Mouse (Mus musculus) gastrocnemius, adult 2 months (tissue): ENCODE data around the gene Cnpy4. TPM values are rescaled to one million over a fixed set of nuclear protein-coding genes. Genes with fewer than 3 reads are reported as not detected.

Experiments
- DNase-seq: peaks from one replicate; pipeline ENCODE4 v3.0.0; 2022
- H3K27ac ChIP-seq: fragments of 200-600 bp; 2 replicates; pipeline ENCODE4 v1.8.1; 2022; ENCODE audit warnings: mild to moderate bottlenecking
- H3K4me3 ChIP-seq: fragments of 200-600 bp; 2 replicates; pipeline ENCODE4 v1.8.1; 2022; ENCODE audit warnings: mild to moderate bottlenecking, moderate library complexity
- CTCF ChIP-seq: fragments of 200-600 bp; IDR thresholded peaks from 2 replicates; pipeline ENCODE4 v1.8.1; 2022; ENCODE audit warnings: antibody characterized with exemption, mild to moderate bottlenecking, moderate library complexity
- intact Hi-C: fragments of 180-260 bp; cut with DNase I; formaldehyde crosslinking; loops from one replicate; pipeline ENCODE4 v1.15.1; 2025
- long read RNA-seq, 2 experiments: library from polyadenylated mRNA; stranded (forward); transcript quantifications; one replicate each; pipeline ENCODE4 v2.0.0; 2021
- total RNA-seq, 2 experiments: library from RNA; stranded (reverse); gene quantifications; 2 replicates each; pipeline ENCODE4 v1.2.3; 2021

Cnpy4 gene
- total RNA-seq = 1 to 10 TPM; 2.3 to 4.2 TPM
- long read RNA-seq, experiment 1, partial matches to known transcripts = 0 of 1 reads
- long read RNA-seq, experiment 1, other reads (novel, unspliced or antisense) = 0 of 1 reads
- long read RNA-seq, experiment 2, partial matches to known transcripts = 0 of 3 reads
- long read RNA-seq, experiment 2, other reads (novel, unspliced or antisense) = 1 of 3 reads

GRCm38 (mm10) chr5:138186950-138187638 lies at the start of gene Cnpy4, which contains the start of gene Taf6:
Gene Cnpy4, plus strand, starts transcription at chr5:138187485.
Gene Taf6, minus strand, starts transcription at chr5:138187451.
- no peak for TF ChIP-seq CTCF
- intact Hi-C loops = loop anchor here (1.0 kb wide), 1 partner anchor 16 kb away; no protein-coding TSS in a partner anchor
- Histone ChIP-seq H3K4me3 (peak within 1 kb of the TSS; percentile 98), H3K27ac (peak within 1 kb of the TSS; percentile 97)
- DNase-seq = peak; percentile 88

DNA sequence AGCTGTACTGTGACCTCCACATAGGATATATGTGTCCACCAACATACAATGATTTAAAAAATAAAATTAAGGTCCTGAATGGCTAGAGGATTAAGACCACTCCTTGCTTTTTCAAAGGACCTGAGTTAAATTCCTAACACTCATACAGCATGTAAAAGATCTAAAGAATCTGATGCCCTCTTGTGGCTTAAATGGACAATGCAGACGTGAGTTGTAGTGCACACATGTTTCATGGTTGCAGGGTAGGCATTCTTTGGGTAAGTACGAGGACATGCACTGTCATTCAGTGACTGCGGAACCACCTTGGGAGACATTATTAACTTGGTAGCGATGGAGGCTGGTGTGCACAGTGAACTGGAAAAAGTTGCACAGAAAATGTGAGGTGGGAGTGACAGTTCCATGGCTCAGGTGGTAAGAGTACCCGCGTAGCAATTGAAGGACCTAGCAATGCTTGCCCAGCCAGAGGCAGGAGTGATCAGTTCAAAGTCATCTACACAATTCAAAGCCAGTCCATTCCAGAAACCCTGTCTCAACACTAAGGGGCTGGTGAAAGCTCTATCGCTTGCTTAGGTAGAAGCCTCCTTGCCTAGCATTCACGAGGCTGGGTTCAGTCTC lies 49.2 kb upstream of the Cnpy4 start:
- Histone ChIP-seq H3K27ac (no peak overlapping the region), H3K4me3 (no peak overlapping the region)
- intact Hi-C loops = no loop called here
- peak; percentile 65 for TF ChIP-seq CTCF
- no peak for DNase-seq

DNA sequence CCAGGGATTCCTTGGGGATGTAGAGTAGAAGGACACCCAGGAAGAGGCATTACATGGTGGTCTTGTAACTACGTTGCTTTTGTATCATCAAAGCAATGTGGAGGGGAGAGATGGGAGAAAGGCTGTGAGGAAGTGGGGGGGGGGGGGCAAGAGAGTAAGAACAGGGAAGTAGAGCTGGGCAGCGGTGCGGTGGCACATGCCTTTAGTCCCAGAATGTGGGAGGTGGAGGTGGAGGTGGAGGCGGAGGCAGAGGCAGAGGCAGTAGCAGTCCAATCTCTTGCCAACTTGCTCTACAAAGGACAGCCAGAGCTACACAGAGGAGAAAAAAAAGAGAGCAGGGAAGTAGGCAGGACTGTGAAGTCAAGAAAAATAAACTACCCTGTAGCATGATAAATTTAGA lies 48.7 kb upstream of the Cnpy4 start:
- Histone ChIP-seq H3K4me3 (no peak overlapping the region), H3K27ac (no peak overlapping the region)
- no peak for DNase-seq
- no peak for TF ChIP-seq CTCF
- intact Hi-C loops = no loop called here

- no peak for TF ChIP-seq CTCF
- Histone ChIP-seq H3K27ac (no peak overlapping the region; the same call in 1 of the 2 replicates), H3K4me3 (peak overlapping the region; percentile 84)
- no peak for DNase-seq
- intact Hi-C loops = no loop called here
These were observed 32.9 kb upstream of the Cnpy4 start for GRCm38 (mm10) chr5:138154390-138154789.

DNA sequence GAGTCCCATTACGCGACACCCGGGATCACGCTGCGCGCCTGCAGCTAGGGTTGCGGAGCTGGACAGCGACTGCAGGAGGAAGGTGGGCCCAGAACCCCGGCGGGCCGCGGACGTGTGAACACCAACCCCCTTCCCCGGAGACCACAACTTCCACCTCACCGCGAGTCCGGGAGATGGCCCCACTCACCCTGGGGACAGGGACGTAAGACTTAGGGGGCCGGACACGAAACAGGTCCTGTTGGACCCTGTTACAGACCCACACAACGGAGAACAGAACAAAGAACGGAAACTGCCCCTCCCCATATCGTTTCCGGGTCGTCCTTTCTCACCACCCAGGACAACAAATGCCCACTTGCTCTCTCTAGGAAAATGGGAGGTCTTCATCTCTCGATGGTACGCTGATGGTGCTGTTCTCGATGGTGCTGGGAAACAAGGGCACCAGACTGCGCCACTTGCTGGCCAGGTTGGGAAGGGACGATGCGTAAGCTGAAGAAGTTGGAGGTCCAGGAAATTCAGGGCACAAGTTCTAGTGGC lies 31.8 kb upstream of the Cnpy4 start, which contains the start of gene Zfp113:
Gene Zfp113, minus strand, starts transcription at position 302 of the 534 bp plus-strand sequence.
- intact Hi-C loops = loop anchor here (1.0 to 5.0 kb wide), 2 partner anchors 38 to 68 kb away; partner anchors contain the start of gene Zkscan1
- DNase-seq = peak; percentile 88
- peak; percentile 88 for TF ChIP-seq CTCF
- H3K27ac ChIP-seq = peak within 1 kb of the TSS; percentile 96
- H3K4me3 ChIP-seq = peak within 1 kb of the TSS; percentile 84

GRCm38 (mm10) chr5:138160224-138160762 lies 27.0 kb upstream of the Cnpy4 start:
- intact Hi-C loops = no loop called here
- peak overlapping the region; percentile 83 for H3K27ac ChIP-seq
- peak overlapping the region; percentile 87 for H3K4me3 ChIP-seq
- no peak for DNase-seq
- no peak for TF ChIP-seq CTCF

GRCm38 (mm10) chr5:138160842-138161665 lies 26.2 kb upstream of the Cnpy4 start, which contains the start of gene Cops6:
Gene Cops6, plus strand, starts transcription at chr5:138161071.
- no peak for TF ChIP-seq CTCF
- peak; percentile 96 for DNase-seq
- Histone ChIP-seq H3K4me3 (peak within 1 kb of the TSS; percentile 87), H3K27ac (peak within 1 kb of the TSS; percentile 83)
- intact Hi-C loops = no loop called here

DNA sequence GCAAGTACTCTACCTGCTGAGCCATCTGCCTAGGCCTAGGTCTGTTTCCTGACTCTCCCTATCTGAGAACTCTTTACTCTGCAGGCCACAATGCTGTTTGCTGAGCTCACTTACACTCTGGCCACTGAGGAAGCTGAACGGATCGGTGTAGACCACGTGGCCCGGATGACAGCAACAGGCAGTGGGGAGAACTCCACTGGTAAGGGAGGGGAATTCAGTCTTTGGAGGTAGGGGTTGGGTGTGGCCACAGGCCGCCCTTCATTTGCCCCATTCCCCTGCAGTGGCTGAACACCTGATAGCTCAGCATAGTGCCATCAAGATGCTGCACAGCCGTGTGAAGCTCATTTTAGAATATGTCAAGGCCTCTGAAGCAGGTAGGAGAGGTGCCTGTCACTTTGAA lies 24.2 kb upstream of the Cnpy4 start:
- TF ChIP-seq CTCF = no peak
- intact Hi-C loops = no loop called here
- no peak overlapping the region for H3K4me3 ChIP-seq
- no peak for DNase-seq
- H3K27ac ChIP-seq = no peak overlapping the region

DNA sequence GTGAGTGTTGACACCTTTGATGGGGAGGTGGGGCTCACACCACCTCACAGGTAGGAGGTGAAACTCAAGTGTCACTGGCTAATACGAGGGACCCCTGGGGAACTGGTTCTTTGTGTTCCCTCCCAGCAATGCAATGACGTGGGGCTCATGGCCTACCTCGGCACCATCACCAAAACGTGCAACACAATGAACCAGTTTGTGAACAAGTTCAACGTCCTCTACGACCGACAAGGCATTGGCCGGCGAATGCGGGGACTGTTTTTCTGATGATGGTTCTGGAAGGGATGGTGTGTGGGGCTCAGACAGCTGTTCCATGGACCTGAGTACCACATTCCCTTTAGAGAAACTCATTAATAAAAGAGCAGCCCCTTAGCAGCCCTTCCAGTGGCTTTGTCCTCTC lies 23.7 kb upstream of the Cnpy4 start:
- H3K27ac ChIP-seq = no peak overlapping the region
- no peak overlapping the region for H3K4me3 ChIP-seq
- intact Hi-C loops = no loop called here
- DNase-seq = no peak
- TF ChIP-seq CTCF = no peak

DNA sequence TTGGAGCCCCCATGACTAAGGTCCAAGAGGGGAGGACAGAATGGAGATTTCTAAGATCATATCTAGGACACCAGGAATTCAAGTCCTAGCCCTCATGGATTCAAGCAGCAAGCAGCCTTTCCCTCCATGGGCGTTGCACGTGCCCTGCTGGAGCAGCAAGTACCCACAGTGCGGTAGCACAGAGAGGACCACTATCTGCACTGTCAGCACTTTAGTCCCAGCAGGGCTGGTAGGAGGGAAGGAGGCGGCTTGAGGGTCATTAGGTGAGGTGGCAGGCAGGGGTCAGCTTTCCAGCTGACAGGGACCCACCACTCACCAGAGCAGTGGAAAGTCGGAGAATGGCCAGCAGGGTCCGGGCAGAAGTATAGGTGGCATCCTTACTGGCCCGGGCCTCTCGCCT lies 21.7 kb upstream of the Cnpy4 start:
- TF ChIP-seq CTCF = no peak
- intact Hi-C loops = no loop called here

DNA sequence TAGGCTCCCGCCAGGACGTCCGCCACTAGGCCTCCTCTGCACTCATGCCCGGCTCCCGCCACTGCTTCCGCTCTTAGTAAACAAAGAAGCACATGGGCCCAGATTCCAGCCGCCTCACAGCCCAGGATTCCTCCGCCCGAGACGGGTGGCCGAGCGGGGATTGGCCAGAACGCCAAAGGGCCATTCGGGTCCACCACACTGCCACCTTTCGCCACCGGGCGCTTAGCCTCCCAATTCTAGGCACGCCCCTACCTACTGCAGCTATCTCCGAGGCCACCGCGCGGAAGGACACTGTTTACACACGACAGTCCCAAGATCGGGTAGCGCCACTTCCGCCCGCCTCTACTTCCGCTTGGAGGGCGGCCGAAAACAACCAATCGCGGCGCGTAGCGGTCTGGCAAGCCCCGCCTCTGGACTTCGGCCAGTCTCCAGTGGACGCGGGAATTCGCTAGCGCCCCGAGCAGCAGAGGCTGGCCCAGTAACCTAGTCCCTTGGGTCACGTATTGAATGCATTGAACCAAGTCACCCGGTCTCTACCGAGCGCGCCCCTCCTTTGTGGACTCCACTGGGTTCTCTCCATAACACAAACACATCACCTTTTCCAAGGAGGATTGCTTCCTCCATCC lies 16.2 kb upstream of the Cnpy4 start:
- Histone ChIP-seq H3K27ac (peak overlapping the region; percentile 92), H3K4me3 (peak overlapping the region; percentile 79)
- TF ChIP-seq CTCF = peak; percentile 20; the same call in 1 of the 2 replicates
- peak; percentile 98 for DNase-seq
- intact Hi-C loops = loop anchor here (1.0 to 10.0 kb wide), 3 partner anchors 16 to 639 kb away; partner anchors contain the start of genes Cnpy4, Epo, Gnb2 and Mepce

More for the DNA sequence above, 21.7 kb upstream of the Cnpy4 start:
- Histone ChIP-seq H3K4me3 (no peak overlapping the region), H3K27ac (no peak overlapping the region)
- no peak for DNase-seq
